Mouse (Mus musculus): ENCODE measurements around the gene Ahcyl2.

The Ahcyl2 gene

DNA sequence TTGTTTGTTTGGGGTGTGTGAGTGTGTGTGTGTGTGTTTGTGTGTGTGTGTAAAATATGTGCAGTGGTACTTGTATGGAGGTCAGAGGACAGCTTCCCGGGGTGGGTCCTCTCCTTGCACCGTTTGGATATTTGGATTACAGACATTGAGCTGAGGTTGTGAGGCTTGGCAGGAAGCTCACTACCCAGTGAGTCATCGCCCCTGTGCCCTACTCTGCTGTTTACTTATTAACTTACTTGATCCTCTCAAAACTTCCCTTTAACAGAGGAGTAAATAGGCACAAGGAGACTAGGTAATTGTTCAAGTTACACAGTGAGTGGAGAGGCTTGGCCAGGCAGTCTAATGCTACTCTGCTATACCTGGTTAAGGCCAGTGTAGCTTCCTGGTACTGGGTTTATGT is 81.0 kb downstream of the Ahcyl2 start:
- in situ Hi-C loops (cut with MboI; ENCODE audit: low sequenced_read_pairs), result no loop called here

DNA sequence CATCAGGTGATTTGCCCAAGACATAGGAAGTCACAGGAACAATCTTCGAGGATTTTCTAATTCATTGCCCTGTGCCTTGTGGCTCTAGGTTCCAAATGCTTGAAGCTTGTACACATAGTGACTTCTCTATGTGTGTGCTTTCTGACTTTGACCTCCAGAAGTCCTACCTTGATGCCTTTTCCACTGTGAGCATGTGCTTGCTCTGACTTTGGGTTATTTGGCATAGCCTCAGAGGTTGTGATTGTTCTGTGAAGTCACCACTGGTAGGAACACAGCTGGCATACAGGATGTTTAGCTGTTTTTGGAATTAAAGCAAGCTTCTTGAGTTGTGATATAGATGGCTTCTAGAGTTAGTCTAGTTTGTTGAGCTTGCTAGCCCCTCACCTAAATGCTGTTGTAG is 82.3 kb downstream of the Ahcyl2 start:
- in situ Hi-C loops (cut with MboI; ENCODE audit: low sequenced_read_pairs), result no loop called here

DNA sequence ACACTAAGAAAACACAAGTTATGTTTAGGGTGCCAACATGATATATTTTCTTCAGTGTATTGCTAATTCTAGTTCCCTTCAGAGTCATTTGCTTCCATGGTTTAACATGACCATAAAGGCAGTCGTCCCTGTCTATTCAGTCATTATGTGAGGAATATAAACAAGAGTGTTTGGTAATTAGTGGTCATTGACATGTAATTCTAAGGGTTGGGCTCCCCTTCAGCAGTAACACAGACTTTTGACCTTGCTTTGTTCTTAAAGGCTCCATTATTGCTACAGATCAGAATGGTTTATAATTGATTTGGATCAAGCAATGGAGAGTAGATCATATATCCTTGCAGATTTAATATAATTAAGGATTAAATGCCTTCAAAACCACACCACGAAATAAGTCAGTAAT is 82.9 kb downstream of the Ahcyl2 start:
- in situ Hi-C loops (cut with MboI; ENCODE audit: low sequenced_read_pairs), result no loop called here

DNA sequence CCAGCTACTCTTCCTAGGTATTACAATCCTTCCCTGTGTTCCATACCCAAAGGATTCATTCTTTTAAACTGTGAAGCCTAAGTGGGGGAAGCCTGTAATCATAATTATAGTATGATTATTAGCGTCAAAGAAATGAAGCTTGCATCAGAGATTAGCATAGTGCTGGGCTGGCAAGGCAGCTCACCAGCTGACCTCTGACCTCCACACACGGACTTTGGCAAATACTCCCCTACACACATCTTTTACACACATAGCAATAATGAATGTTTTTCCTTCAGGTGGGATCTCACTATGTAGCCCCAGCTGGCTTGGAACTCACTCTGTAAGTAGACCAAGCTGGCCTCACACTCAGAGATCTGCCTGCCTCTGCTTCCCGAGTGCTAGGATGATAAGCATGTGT is 84.1 kb downstream of the Ahcyl2 start:
- in situ Hi-C loops (cut with MboI; ENCODE audit: low sequenced_read_pairs), result no loop called here

DNA sequence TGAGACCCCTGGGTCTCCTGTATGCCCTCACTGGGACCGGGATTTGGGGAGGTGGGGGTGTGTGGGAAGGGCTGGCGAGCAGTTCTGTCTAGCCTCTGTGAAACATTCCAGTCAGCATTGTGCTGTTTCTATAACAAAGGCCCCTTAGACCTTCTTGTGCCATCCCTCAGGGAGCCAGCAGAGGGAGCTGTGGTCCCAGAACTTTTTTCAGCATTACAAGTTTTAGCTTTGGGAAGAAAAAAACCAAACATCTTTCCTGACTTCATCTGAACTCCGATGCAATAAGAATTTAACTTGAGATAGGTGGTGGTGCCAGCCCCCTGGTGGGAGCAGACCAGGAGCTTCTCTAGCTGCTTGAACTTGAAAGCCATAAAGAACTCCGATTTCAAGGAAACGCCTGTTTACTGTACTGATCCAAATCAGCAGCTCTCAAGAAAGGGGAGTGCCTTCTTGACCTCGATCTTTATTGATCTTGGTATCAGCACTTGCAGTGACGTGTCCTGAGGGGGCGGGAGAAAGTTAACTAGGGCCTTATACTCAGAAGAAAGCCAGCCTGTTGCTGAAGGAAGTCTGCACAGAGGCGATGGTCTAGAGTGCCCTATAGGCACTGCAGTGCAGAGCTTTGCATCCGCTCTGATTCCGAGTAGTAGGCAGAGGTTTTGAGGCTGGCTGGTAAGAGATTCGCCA is 85.5 kb downstream of the Ahcyl2 start:
- in situ Hi-C loops (cut with MboI; ENCODE audit: low sequenced_read_pairs), result no loop called here

DNA sequence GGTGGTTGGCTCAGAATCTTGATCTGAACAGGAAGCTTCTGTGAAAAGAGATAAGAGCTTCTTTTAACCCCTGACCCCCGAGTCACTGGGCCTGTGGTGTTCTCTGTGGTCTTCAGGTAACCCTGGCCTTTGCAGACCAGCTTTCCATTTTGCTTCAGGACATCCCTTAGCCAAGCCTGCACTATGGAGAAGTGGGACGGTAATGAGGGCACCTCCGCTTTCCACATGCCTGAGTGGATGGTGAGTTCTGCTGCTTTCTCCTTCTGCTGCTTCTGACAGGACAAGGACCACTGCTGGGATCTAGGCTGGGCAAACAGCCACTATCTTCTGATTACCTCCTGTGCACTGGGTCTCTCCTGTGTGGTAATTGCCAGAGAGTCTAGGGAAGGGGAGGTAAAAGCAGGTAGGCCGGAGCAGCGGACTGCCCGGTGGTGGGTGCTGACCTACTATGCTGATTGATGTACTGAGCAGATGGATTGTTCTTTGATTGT is 86.1 kb downstream of the Ahcyl2 start:
- in situ Hi-C loops (cut with MboI; ENCODE audit: low sequenced_read_pairs), result no loop called here

DNA sequence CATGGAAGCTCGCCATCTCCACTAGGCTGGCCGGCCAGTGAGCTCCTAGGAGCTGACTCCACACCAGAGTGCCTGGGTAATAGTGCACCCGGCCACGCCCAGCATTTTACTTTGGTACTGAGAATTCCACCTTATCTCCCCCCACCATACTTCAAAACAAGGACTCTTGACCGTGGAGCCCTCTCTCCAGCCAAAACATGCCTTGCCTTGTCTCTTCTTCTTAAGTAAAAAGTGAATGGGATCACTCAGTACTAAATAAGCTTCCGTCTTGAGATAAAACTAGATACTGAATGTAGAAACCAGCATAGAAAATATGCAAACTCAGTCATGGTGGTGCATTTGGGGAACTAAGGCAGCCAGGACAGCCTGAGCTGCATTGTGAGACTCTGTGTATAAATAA is 90.8 kb downstream of the Ahcyl2 start:
- in situ Hi-C loops (cut with MboI; ENCODE audit: low sequenced_read_pairs), result no loop called here

DNA sequence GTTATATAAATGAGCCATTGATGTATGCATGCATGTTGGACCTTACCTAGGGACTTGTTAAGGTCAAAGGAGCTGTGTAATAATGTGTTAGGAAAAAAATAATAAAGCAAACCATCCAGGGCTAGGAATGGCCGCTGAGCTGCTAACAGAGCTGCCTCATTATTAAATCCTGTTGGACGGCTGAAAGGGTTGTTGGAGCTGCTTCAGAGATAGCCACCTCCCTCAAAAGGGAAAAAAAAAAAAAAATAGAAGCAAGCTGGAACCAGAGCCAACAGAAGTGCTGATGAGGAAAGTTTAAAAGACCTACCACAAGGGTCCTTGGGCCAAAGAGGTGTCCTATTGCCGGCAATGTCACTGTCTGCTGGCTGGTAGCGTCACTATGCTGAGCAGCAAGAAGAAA is 91.5 kb downstream of the Ahcyl2 start:
- in situ Hi-C loops (cut with MboI; ENCODE audit: low sequenced_read_pairs), result no loop called here

DNA sequence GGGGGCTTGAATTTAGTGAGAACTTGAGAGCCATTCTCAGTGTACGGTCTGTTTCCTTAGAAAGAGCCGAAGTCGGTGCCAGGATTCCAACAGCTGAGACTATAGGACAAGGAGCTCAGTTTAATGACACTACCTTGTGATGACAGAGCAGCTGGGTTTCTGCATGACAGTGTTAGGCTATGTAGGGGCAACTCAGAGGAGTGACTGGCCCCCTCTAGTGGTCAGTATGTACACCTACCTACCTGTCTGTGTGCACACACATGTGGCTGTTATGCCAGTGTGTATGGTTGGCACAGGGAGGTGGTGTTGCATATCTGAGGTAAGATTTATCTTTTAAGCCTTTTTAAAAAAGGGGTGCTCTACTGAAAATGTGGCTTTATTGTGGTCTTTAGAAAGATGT is 92.4 kb downstream of the Ahcyl2 start:
- in situ Hi-C loops (cut with MboI; ENCODE audit: low sequenced_read_pairs), result no loop called here

DNA sequence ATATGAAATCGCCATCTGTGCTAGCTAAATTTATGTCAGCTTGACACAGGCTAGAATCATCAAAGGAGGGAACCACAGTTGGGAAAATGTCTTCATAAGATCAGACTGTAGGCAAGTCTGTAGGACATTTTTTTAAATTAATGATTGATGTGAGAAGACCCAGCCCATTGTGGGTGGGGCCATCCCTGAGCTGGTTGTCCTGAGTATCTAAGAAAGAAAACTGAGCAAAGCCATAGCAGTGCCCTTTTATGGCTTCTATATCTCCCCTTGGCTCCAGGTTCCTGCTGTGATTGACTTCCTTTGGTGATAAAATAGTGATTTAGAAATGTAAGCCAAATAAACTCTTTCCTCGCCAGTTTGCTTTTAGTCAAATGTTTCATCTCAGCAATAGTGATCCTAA is 97.1 kb downstream of the Ahcyl2 start:
- in situ Hi-C loops (cut with MboI; ENCODE audit: low sequenced_read_pairs), result no loop called here

DNA sequence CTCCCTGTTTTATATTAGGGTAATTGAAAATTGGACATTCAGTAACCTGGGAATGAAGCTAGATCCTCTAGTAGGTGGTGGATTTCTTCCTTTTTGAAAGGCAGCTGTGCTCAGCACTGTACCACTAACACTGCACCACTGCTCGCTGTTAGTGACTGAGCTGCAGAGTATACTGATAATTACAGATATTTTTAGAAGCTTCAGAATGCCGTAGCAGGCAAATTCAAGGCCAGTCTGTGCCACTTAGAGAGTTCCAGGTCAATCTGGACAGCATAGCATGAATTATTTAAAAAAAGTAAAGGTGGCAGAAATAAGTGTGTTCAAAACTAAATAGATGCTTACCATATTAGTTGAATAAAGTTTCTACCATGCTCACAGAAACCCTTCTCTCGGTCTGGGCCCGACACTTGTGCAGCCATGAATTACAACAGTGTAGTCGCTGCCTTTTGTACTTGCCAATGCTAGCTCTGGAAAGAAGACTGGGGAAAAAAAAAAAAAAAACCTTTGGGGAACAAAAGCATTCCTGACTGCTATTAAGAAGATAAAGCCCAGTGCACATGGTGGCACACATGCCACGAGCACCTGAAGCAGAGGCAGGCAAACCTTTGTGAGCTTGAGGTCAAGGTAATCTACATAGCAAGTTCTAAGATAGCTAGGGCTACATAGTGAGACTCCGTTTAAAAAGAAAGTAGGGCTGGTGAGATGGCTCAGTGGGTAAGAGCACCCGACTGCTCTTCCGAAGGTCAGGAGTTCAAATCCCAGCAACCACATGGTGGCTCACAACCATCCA is 99.3 kb downstream of the Ahcyl2 start:
- in situ Hi-C loops (cut with MboI; ENCODE audit: low sequenced_read_pairs), result no loop called here

DNA sequence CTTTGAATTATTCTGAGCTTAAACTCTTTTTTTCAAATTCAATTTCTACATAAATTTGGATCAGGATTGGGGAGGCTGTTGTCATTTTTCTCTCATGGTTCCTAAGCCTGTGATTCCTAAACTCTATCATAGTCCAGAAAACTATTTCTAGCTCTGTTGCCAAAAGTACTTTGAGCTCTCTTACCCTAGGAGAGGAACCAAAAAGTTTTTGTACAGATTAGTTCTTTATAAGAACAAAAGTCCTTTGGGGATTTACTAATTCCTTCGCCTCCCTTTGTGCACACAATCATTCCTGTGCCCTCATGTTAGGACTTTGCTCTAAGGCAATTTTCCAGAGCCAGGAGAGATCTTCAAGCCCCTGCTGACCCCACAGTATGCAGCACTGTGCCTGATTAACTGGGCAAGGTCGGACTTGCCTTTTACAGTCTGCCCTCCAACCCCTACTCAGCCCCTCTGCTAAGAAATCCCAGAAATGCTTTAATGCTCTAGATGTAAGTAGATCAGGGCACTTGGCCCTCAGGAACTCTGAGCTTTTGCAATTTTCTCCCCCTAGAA is 100.6 kb downstream of the Ahcyl2 start:
- in situ Hi-C loops (cut with MboI; ENCODE audit: low sequenced_read_pairs), result no loop called here

DNA sequence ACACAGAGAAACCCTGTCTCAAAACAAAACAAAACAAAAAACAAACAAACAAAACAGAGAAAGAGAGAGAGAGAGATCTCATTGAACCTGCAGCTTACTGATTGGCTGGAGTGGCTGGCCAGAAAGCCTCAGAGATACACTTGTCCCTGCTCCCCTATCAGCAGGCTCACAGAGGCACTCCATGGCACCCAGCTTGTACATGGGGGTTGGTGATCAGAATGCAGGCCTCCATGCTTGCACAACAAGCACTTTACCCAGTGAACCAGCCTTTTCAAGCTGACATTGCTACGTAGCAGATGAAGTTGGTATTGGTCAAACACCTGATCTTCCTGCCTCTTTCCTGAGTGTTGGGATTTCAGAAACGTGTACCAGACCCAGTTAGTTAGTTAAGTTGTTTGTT is 105.8 kb downstream of the Ahcyl2 start:
- in situ Hi-C loops (cut with MboI; ENCODE audit: low sequenced_read_pairs), result no loop called here

DNA sequence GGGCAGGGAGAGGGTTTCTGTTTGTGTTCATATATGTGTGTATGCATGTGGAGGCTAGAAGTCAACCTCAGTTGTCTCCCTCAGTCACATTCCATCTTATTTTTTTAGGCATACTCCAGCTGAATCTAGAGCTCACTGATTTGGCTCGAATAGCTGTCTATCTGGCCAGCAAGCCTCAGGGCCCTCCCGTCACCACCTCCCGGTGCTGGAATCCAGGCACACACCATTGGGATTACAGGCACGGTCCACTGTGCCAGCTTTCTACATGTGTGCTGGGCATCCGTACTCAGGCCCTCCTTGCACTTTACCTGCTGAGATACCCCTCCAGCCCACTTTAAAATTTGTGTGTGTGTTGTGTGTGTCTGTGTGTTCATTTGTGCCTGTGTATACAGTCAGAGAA is 107.8 kb downstream of the Ahcyl2 start:
- in situ Hi-C loops (cut with MboI; ENCODE audit: low sequenced_read_pairs), result no loop called here

DNA sequence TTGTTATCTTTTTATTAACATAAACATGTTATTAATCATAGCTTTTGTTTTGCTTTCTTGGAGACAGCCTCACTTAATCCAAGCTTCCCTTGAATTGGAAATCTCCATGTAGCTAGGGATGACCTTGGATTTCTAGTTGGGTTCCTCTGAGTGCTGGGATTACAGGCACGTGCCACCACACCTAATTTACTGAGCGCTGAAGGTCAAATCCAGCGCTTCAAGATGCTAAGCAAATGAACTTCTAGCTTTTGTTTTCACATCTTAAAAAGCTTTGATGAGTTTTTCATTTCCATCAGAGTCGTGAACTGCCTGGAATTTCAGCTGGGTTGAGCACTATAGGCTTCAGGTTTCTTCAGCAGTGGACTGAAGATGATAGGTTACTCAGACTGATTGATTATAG is 109.0 kb downstream of the Ahcyl2 start:
- in situ Hi-C loops (cut with MboI; ENCODE audit: low sequenced_read_pairs), result no loop called here

DNA sequence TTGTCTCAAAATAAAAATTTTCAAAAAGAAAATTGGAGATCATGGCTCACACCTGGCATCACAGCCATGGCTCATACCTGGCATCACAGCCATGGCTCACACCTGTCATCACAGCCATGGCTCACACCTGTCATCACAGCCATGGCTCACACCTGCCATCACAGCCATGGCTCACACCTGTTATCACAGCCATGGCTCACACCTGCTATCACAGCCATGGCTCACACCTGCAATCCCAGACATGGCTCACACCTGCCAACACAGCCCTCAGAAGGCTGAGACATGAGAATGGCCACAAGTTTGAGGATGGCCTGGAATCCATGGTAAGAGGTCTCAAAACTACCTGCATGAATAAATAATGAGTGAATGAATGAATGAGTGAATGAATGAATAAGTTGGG is 111.8 kb downstream of the Ahcyl2 start:
- in situ Hi-C loops (cut with MboI; ENCODE audit: low sequenced_read_pairs), result no loop called here

DNA sequence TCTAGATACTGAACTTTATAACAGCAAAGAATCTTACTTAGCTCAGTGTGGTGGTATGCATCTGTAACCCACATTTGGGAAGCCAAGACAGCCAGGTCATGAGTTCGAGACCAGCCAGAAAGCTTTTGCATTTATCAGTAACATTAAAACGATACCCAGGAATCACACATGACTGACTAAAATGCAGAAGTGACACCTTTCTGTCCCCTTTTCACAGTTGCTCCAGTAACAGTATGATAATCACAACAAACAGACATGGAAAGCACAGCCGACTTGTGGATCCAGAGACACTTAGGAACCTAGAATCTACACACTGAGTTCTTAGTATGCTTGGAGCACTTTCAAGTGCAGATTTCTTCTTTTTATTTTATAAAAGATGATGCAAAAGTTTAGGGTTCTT is 113.0 kb downstream of the Ahcyl2 start:
- in situ Hi-C loops (cut with MboI; ENCODE audit: low sequenced_read_pairs), result no loop called here

DNA sequence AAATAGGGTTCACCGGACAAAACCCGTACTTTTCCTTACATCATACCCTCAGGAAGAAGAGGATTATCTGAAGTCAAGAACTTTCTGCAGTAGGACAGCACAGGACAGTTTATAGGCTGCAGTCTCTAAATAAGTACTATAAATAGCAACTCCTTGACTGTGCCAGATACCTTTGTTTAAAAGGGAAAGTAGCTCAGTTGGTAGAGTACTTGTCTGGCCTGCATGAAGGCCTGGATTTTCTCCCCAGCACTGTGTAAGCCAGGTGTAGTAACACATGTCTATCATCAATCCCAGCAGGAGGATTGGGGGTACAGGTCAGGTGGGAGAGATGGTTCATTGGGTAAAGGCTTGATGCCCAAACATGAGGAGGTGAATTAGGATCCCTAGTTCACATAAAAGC is 114.1 kb downstream of the Ahcyl2 start:
- in situ Hi-C loops (cut with MboI; ENCODE audit: low sequenced_read_pairs), result no loop called here

DNA sequence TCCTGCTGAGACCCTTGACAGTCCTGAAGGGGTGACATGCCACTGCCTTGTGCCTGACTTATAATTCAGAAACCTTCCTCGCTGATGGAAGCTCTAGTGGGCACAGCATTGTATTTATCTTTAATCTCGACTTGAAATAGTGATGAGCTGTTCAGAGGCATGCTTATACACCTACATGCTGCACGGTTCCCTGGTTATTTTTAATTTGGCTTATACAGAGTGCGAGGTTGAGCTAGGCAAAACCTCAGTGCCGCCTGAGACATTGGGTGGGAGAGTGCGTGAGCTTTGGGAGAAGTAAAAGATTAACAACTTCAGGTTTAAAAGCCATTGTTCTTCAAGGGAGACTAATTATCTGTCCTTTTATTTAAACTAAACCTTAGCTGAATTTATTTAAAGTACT is 115.1 kb downstream of the Ahcyl2 start:
- in situ Hi-C loops (cut with MboI; ENCODE audit: low sequenced_read_pairs), result no loop called here

DNA sequence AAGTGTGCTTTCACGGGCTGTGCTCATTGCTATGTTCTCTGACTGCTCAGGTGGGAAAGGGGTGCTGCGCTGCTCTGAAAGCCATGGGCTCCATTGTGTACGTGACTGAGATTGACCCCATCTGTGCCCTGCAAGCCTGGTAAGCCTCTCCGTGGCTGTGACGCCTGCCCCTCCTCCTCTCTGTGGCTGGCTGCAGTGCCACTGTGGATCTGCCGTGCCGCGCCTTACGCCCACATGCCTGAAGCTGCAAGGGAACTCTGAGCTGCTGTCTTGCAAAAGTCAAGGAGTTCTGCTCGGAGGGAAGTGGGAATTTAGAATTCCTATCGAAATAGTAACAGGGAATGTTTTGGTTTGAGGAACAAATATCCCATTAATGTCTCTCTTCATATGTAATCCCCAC is 123.3 kb downstream of the Ahcyl2 start:
- in situ Hi-C loops (cut with MboI; ENCODE audit: low sequenced_read_pairs), result no loop called here

DNA sequence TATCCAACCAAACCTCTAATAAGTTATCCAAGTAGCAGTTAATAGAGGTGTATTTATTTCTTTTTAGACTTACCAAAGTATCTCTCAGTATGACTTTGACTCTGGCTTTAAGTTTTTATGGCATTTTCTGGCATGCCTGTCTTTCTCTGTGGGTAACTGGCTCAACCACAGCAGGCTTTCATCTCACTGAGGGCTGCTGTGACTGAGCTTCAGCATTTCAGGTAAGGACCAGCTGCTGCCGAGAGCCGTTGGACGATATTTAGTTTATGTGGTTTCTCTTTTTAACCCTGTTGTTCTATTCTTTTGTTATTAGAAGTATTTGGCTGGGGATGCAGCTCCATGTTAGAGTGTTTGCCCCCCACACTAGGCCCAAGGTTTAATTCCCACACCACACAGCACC is 129.2 kb downstream of the Ahcyl2 start:
- in situ Hi-C loops (cut with MboI; ENCODE audit: low sequenced_read_pairs), result no loop called here

DNA sequence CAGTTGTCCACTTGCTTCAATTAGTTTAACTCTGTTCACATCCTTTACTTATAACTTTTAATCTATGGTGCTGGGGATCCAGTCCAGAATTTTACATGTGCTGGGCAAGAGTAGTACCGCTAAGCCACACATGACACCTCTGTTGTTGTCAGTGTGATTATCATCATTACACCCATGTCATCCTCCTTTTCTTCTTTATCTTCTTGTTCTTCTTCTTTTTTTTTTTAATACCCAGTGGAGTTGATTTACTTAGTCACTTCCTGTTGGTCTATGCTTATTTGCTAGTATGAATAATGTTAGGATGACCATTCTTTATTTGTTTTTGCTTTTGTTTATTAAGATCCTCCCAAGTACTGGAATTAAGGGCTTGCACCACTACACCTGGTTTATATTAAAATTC is 133.6 kb downstream of the Ahcyl2 start:
- in situ Hi-C loops (cut with MboI; ENCODE audit: low sequenced_read_pairs), result no loop called here
